Mouse (Mus musculus): ENCODE results near the gene Timm13.

Gene Timm13

DNA sequence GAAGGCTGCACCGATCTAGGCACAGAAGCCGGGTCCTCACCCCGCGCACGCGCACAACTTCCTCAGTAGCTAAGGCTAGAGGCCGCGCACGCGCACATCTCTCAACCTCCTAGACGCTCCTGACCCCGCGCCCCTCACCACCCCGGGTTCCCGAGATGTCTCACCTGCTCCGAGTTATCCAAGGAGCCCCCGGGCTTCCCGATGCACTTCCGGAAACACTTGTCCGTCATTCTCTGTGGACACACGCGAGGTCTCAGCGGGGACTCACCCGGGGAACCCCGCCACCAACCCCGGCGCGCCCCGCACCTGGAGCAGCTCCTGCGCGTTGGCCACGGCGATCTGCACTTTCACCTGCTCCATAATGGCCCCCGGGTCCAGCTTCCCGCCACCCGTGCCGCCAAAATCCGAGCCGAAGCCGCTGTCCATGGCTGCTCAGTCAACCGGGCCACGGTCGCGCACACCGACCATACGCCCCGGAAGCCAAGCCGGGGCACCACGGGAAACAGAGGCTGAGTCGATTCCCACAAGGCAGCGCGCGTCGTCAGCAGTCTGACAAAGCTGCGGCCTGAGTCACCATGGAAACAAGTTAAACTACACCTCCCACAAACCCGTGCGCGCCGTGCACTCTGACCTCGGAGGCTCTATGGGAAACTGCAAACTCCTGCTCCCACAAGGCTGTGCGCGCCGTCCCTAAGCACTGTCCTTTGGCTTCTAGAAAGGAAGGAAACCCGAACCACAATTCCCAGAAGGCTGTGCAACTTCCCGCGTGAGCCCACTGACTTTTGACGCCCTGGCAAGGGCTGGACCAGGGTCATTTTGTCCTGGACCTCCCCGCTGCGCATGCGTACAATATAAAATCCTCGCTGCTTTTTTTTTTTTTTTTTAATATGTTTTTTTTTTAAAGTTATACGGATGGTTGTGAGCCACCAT, at the start of gene Timm13:
TSS of gene Timm13 (minus strand) at position 652 of the 930 bp plus-strand sequence.
- peak; percentile 100 for DNase-seq (ENCODE audit: low read depth)

DNA sequence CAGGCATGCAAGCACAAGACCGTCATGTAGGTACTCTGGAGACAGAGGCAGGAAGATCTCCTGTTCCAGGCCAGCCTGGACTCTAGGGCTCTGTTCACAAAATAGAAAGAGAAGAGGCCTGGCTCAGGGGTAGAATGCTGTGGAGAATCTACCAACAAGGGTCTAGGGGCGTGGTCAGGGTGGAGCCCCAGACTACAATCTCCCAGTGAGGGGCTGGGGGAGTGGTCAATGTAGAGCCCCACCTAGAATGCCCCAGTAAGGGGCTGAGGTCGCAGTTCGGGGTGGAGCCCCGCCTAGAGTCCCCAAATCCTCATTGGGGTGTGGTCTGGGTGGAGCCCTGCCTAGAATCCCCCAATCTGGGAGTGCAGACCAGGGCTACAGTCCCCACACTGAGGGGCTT, 49.5 kb upstream of the Timm13 start:
- no peak for DNase-seq (ENCODE audit: low read depth)

DNA sequence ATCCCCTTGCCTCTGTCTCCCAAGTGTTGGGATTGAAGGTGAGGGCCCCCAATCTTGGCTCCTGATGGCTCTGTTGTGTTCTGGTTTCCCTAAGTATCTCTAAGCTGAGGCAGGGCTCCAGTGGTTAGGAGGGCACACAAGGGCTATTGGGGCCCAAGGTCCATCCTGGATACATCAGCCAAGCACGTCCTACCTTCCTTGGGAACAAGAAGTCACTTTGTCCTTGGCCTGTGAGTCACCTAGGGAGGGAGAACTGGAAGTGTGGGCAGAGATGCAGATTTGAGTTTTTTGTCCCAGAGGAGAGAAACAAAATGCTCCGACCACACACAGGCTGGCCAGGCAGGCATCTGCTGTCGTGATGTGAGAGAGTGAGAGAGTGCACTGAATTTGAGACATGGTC, 48.3 kb upstream of the Timm13 start:
- no peak for DNase-seq (ENCODE audit: low read depth)

DNA sequence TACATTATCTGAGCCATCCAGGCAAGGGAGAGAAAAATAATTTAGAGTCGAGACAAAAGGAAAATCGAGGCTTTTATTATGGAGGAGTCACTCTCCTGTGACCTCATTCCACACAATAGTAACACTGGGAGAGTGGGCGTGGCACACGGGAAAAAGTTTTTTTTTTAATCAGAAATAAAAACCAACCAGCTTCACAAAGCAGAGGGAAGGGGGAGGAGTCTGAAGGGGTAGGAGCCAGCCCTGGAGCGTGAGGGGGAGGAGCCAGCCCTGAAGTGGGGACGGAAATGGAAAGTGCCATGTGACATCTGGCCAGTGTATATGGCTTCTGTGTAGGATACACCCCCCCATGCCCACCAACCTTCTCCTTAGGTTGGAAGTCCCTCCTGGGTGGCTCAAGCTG, 47.8 kb upstream of the Timm13 start:
- DNase-seq (ENCODE audit: low read depth) = no peak

DNA sequence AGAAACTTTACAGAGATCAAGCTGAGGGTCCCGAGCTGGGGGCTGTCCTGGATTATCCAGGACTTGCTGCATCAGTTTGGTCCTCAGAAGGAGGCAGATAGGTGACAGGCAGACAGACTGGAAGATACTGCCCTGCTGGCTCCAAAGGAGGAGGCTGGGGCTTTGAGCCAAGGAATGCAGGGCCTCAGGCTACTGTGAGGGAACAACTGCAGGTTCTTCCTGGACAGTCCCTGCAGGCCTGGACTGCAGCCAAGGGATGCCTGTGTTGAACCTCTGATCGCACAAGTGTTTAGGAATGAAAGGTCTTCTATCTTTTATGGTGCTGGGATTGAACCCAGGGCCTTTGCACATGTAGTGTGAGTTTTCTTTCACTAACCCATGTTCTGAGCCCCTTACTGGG, 47.0 kb upstream of the Timm13 start:
- DNase-seq (ENCODE audit: low read depth) = no peak

DNA sequence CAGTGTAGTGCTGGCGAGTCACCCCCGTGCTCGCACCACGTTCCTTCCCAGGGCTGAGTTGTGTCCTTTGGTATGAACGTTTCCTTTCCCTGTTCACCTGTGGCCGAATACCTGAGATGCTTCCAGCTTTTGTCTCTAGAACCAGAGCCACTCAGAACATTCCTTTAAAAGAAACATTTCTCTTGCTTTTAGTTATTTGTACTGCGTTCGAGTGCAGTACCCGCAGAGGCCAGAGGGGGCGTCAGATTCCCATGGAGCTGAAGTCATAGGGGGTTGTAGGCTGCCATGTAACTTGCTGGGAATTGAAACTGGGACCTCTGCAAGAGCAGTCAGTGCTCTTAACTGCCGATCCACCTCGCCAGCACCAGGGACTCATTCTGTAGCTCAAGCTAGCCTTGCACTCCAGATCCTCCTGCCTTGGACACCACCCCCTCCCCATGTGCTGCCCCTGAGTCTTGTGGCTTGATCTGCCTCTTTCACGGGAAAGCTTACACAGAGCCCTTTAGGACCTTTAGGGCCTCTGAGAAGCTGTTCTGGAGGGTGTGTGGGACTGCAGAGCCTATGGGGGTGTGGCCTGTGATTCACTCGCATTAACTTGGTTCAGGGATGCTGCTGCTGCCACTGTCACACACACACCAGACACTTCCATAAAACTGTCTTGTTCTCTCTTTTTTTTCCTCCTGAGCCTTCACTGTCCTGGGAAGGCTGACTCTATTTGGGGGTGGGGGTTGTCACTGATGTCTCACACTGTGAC, 46.1 kb upstream of the Timm13 start:
- DNase-seq (ENCODE audit: low read depth) = no peak

DNA sequence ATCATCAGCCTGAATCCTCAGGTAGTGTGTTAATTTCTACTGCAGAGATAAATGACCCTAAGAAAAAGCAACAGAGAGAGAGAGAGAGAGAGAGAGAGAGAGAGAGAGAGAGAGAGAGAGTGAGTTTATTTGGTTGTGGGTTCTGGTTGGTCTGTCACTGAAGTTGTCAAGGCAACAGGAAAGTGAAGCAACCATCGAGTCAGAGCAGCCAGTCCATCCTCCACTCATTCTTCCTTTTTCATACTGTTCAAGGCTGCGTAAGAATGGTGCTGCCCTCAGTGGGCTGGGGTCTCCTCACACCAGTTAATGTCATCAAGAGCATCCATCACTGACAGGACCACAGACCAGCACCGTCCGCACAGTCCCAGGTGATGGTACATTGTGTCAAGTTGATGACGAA, 43.5 kb upstream of the Timm13 start:
- no peak for DNase-seq (ENCODE audit: low read depth)

DNA sequence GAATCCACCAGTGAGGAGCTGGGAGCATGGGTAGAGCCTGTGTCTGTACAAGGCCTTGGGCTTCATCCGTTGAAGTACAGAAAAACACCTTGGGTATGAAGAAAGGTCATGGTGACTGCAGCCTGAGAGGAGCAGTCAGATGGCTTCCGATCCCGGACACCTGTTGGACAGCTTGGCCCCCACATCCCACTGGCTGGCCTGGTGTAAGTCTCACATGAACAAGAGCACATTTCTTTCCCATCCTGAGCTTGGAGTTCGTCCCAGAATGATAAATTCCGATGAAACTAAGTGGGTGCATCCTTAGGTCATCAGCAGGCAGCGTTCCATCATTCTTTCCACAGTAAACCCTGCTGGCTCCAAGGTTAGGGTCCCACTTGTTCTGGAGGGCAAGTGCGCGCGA, 42.9 kb upstream of the Timm13 start:
- DNase-seq (ENCODE audit: low read depth) = no peak

DNA sequence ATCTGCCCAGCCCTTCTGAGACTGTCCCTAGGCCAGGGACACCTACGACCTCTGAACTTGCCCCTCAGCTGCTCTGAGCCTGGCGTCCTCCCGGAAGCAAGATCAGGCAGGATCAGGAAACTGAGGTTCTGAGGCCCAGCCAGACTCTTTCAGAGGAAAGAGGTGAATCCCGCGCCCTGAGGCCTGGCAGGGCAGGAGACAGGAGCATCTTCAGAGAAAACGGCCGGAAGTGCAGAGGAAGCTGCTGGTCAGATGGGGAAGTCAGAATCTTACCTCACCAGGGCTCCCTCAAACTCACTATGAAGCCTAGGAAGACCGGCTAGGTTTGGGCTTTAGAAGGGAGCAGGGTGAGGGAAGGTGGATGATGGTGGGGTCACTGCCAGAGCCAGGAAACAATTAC, 42.1 kb upstream of the Timm13 start:
- no peak for DNase-seq (ENCODE audit: low read depth)

DNA sequence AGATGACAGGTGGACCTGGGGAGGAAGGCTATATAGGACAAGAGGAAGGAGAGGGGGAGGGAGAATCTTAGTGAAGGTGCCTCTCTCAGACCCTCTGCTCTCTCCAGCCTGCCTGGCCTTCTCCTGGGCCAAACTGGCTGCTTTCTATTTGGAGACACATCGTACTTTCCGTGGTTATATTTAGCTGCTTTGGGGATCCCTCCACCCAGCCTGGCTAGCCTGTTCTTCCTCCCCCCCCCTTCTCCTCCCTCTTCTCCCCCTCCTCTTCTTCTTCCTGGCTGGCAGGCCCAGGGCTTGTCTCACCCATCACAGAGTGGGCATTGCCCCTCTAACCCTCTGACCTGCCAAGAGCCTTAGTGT, 40.2 kb upstream of the Timm13 start:
- no peak for DNase-seq (ENCODE audit: low read depth)

DNA sequence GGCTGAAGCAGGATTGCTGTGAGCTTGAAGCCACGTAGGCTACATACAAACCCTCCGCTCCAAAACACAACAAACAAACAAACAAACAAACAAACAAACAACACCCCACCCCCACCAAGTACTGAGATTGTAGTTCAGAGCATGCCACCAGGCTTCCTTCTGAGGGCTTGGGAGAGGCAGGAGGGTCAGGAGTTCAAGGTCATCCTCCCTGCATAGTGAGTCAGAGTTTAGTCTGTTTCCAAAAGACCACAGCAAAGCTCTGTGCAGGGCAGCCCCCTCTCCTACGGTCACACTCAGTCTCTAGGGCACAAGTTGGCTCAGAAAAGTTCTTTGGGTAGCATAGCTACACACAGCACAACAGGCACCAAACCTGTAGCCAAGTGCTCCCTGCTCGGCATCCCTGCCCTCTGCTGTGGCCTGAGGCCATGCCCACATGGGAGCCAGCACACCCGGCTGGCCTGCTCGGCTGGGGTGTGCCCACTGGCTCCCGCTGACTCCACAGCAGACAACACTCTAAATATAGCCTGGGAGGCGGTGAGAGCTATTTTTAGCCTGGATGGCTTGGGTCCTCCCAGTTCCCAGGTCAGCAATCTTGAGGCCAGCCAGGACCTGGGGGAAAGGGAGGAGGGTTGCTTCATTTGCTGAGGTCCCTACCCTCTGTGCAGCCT, 39.7 kb upstream of the Timm13 start:
- DNase-seq (ENCODE audit: low read depth) = peak; percentile 97

DNA sequence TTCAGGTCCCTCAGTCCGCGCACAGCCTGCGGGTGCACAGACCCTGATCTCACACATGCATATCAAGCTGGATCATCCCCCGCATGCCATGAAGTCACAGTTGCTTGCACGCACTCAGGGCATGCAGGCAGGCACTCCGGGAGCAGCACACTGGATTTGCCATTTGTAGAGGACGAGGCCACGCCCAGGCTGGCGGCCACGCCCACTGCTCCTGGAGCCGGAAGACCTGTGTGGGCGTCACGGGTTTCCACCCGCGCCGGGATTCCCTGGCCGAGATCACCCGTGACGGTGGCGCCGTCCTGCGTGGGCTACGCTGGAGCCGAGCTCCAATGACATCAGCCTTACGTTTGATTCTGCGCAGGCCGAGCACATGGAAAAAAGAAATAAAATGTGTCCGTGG, 38.9 kb upstream of the Timm13 start:
- DNase-seq (ENCODE audit: low read depth) = no peak

DNA sequence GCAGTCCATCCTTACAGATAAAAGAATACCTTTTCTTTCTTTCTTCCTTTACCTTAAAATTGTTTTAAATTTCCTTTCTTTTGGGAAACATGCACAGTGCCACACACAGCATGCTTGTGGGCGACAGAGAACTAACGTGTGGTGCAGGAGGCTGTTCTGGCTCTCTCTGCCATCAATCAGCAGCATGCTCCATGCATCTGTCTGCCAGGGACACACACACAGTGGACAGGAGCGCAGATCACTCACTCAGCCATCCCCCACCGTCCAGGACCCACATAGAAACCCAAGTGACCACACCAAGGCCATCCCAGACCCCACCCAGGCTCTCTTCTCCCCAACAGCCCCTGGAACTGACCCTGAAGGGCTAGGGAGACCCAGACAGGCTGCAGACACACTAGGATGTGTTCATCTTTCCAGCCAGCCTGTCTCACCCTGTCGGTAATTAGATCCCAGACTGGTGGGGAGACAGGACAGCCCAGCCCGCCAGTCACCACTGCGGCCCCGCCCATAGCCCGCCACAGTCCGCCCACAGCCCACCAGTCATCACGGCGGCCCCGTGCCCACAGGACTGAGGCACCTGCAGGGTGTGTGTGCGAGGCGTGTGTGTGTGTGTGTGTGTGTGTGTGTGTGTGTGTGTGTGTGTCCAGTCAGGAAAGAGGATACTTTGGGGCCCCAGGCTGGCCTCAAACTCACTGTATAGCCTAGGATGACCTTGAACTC, 38.2 kb upstream of the Timm13 start:
- DNase-seq (ENCODE audit: low read depth) = no peak

DNA sequence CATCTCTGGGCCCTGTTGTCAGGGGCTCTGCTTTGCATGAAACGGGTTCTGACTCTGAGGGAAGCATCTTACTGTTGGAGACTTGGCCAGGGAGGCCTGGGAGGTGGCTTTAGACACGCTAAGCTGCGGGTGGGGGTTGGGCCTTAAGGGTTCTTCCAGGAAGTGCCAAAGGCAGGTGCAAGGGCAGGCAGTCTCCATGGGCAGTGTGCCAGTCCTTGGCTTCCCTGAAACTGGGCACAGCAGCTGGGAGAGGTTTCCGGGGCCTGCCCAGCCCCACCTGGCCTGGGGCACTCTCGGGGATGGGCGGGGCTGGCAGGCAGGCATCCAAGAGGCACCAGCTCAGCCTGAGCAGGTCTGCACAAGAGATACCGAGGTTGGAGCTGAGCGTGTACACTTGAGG, 36.9 kb upstream of the Timm13 start:
- no peak for DNase-seq (ENCODE audit: low read depth)

DNA sequence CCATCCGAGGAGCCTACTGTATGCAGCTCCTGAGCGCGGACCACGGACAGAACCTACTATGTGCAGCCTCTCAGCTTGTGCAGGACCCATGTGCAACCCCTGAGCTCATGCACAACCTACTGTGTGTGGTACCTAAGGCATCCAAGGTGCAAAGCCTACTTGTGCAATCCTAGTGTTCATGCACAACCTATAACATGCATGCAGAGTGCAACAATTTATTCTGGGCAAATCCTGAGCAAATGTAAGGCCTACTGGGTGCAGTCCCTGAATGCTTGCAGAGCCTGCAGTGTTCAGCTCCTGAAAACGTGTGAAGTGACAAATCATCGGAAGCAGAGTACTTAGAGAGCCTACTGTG, 36.0 kb upstream of the Timm13 start:
- DNase-seq (ENCODE audit: low read depth) = no peak

DNA sequence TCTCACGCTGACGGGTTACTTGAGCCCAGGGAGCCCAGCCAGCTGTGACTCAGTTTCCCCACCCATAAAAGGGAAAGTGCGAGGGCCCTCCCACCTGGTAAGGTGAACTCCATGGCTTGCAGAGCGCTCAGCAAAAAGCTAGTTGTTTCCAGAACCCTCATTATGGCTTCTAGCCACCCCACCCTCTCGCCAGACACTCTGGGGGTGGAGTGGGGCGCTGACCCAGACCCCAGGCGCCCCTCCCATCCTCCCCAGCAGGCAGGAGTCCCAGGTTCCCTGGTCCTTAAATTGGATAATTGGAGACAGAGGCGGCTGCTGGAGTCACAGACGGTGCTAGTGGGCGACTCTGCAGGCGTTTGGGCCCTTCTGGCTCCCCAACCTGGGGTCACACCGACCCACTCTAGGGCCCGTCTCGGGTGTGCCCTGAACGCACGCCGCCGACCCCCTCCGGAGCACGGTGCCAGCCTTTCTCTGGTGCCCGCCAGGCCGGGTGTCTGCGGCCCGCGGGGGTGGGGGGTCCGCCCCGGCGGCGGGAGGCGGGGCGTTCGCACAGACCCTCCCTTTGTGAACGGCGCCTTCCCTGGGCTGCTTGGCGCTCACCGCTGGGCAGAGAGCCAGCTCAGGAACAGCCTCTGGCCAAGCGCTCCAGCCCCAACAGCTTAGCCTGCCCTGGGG, 35.5 kb upstream of the Timm13 start:
- DNase-seq (ENCODE audit: low read depth) = peak; percentile 85

DNA sequence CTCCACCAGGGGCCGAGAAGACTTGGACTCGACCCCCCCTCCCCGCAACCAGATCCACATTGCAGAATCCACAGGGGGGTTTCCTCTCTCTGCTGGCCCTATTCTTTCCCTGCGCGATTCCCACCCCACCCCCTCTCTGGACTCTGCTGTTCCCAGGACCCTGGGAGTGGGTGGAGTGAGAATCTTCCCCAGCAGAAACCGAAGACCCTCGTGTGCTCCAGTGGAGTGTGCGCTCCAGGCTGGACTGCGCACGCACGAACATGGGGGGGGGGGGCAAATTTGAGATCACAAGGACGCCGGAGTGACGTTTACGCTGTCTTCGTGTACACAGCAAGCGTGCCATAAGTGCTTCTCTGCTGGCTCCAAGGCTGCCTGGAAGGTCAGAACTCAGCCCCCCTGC, 34.9 kb upstream of the Timm13 start:
- DNase-seq (ENCODE audit: low read depth) = no peak

DNA sequence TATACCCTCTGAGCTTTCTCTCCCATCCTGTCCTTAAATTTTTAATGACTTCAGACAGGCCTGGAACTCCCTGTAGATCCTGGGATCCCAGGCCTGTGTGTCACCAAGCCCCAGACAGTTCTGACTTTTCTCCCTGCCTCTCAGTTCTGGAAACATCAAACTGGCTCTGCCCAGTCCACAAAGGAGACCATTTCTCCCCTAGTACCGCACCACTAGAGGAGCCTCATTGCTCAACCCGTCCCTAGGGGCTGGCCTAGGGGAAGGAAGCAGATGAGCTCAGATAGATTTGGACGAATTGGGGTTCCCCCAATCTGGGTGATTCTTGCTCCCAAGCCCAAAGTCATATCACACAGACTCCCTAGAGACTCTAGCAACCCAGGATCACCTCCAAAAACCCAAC, 34.5 kb upstream of the Timm13 start:
- DNase-seq (ENCODE audit: low read depth) = no peak

DNA sequence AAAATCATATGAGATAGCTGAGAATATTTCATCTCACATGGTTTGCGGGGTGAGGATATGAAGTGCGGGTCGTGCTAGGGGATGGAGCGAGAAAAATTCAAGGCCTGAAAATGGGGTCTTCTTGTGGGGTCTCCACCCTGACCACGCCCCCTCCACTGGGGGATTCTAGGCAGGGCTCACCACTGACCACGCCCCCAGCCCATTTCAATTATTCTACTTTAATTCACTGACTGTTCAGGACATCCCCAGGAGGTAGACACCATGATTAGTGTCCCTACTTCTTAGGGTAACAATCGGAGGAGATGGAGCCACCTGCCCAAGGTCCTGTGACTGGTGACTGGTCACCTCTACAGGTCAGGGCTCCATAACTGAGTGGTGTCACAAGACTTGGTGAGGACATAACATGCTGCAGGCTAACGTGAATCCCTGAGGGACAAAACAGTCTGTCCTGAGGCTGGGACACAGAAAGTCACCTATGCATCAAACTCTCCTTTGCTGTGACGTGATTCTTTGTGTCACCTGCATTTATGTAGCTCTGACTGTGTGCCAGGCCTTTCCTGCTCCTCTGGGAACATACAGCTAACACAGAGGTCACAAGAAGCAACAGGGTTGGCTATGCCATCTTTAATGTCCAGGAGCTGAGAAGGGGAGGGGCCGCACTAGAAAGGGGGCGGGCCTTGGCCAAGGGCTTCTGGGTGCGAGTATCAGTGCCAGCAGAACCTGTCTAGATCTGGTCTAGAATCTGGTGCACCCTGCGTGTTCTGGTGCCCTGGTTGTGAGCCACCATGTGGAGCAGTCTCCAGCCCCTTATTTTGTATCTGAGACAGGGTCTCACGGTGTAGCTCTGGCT, 33.6 kb upstream of the Timm13 start:
- no peak for DNase-seq (ENCODE audit: low read depth)

DNA sequence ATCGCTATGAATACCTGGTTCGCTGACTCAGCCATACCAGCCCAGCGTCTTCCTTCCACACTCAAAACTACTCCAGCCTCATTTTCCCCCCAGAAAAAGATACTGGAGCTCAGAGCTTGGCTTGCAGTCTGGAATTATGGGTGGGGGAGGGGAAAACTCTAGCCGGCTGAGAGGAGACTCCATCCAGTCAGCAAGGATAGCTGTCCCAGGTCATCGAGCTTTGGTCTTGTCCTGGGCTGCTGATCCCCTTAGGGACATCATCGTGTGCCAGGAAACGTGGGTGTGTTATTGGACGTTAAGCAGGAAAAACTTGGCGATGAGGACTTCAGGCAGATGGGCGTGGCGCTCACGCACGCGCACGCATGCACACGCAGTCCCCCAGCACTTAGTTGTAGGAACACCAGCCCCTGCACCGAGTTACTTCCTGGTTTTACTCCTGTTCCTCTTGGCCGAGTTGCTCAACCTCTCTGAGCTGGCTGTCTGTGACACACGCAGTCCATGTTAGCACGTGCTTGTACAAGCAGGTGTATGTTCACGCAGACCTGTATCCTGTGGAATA, 32.7 kb upstream of the Timm13 start:
- no peak for DNase-seq (ENCODE audit: low read depth)

All from fibroblast of lung, adult 2 months (primary cell).